Mouse (Mus musculus): ENCODE results near the gene Ppm1g. TPM values are rescaled to one million over a fixed set of nuclear protein-coding genes. Genes with fewer than 3 reads are reported as not detected.

The Ppm1g gene
- total and polyA plus RNA-seq, 3 experiments: 26.6 to 60.8 (median 51.1) TPM

GRCm38 (mm10) chr5:31204421-31204820 is 16.1 kb downstream of the Ppm1g start:
- Histone ChIP-seq H3K4me1 (ENCODE audit: control insufficient read depth, insufficient read depth, low read length) (peaks cover 1% of the 10 kb centered on the region; the same call in 1 of the 2 replicates), H3K9ac (ENCODE audit: low read depth, low read length) (no peak overlapping the region), H3K36me3 (ENCODE audit: control insufficient read depth, insufficient read depth, low read length) (no peaks in the 10 kb centered on the region), H3K27ac (no peak overlapping the region), H3K79me2 (replicated peaks; ENCODE audit: control insufficient read depth, insufficient read depth, low read length) (no peaks in the 10 kb centered on the region; the same call in 1 of the 2 replicates), H3K4me3 (no peak overlapping the region), H3K27me3 (ENCODE audit: control insufficient read depth, insufficient read depth, low read length) (no peaks in the 10 kb centered on the region)
- whole genome bisulfite sequencing: 90% methylated on average over 6 of the region's 6 CpGs
- TF ChIP-seq POLR2A (IDR thresholded peaks at IDR 0.05; ENCODE audit: insufficient read depth, low read depth, low read length): no peak
- no peak for TF ChIP-seq EP300 (IDR thresholded peaks at IDR 0.05; ENCODE audit: insufficient read depth, low read depth, low read length)
- no peak for TF ChIP-seq CTCF (IDR thresholded peaks at IDR 0.05)
- intact Hi-C loops (cut with DNase I): loop anchor here (10.0 kb wide), 1 partner anchor 250 kb away; the partner anchor contains the start of gene Zfp512
- no peak for DNase-seq

- no peaks in the 10 kb centered on the region for H3K27me3 ChIP-seq (ENCODE audit: control insufficient read depth, insufficient read depth, low read length)
- no peak overlapping the region for H3K9ac ChIP-seq (ENCODE audit: low read depth, low read length)
- H3K4me1 ChIP-seq (ENCODE audit: control insufficient read depth, insufficient read depth, low read length): peaks cover 1% of the 10 kb centered on the region; the same call in 1 of the 2 replicates
- no peak for DNase-seq
- WGBS: 93% methylated on average over 2 of the region's 2 CpGs
- H3K27ac ChIP-seq: no peak overlapping the region
- H3K36me3 ChIP-seq (ENCODE audit: control insufficient read depth, insufficient read depth, low read length): no peaks in the 10 kb centered on the region
- intact Hi-C loops (cut with DNase I): loop anchor here (2.0 to 10.0 kb wide), 3 partner anchors 17 to 251 kb away; partner anchors contain the start of genes Gtf3c2, Ppm1g and Zfp512
- H3K79me2 ChIP-seq (replicated peaks; ENCODE audit: control insufficient read depth, insufficient read depth, low read length): no peaks in the 10 kb centered on the region; the same call in 1 of the 2 replicates
- TF ChIP-seq CTCF (IDR thresholded peaks at IDR 0.05) (no peak), EP300 (IDR thresholded peaks at IDR 0.05; ENCODE audit: insufficient read depth, low read depth, low read length) (no peak), POLR2A (IDR thresholded peaks at IDR 0.05; ENCODE audit: insufficient read depth, low read depth, low read length) (no peak)
- H3K4me3 ChIP-seq: no peak overlapping the region
Measured at GRCm38 (mm10) chr5:31203866-31204265, 16.6 kb downstream of the Ppm1g start.

GRCm38 (mm10) chr5:31202933-31203332 is 17.6 kb downstream of the Ppm1g start:
- no peak for TF ChIP-seq CTCF (IDR thresholded peaks at IDR 0.05)
- TF ChIP-seq EP300 (IDR thresholded peaks at IDR 0.05; ENCODE audit: insufficient read depth, low read depth, low read length): no peak
- TF ChIP-seq POLR2A (IDR thresholded peaks at IDR 0.05; ENCODE audit: insufficient read depth, low read depth, low read length): no peak
- no peak for DNase-seq
- H3K4me3 ChIP-seq: no peak overlapping the region; the same call in 1 of the 2 replicates
- no peaks in the 10 kb centered on the region for H3K36me3 ChIP-seq (ENCODE audit: control insufficient read depth, insufficient read depth, low read length)
- peak overlapping the region; percentile 88; the same call in 1 of the 2 replicates for H3K27ac ChIP-seq
- H3K9ac ChIP-seq (ENCODE audit: low read depth, low read length): no peak overlapping the region
- 92% methylated on average over 7 of the region's 7 CpGs for WGBS
- peaks cover 1% of the 10 kb centered on the region; the same call in 1 of the 2 replicates for H3K4me1 ChIP-seq (ENCODE audit: control insufficient read depth, insufficient read depth, low read length)
- H3K79me2 ChIP-seq (replicated peaks; ENCODE audit: control insufficient read depth, insufficient read depth, low read length): no peaks in the 10 kb centered on the region; the same call in 1 of the 2 replicates
- intact Hi-C loops (cut with DNase I): loop anchor here (2.0 to 10.0 kb wide), 3 partner anchors 18 to 252 kb away; partner anchors contain the start of genes Gtf3c2, Ppm1g and Zfp512
- H3K27me3 ChIP-seq (ENCODE audit: control insufficient read depth, insufficient read depth, low read length): no peaks in the 10 kb centered on the region

GRCm38 (mm10) chr5:31201742-31202590 is 18.5 kb downstream of the Ppm1g start, which contains the start of gene Zfp513:
Gene Zfp513 (minus strand): TSS chr5:31202303.
- Histone ChIP-seq H3K79me2 (replicated peaks; ENCODE audit: control insufficient read depth, insufficient read depth, low read length) (no peaks in the 10 kb centered on the region; the same call in 1 of the 2 replicates), H3K27me3 (ENCODE audit: control insufficient read depth, insufficient read depth, low read length) (no peaks in the 10 kb centered on the region), H3K9ac (ENCODE audit: low read depth, low read length) (peak within 1 kb of the TSS; percentile 73), H3K36me3 (ENCODE audit: control insufficient read depth, insufficient read depth, low read length) (no peaks in the 10 kb centered on the region), H3K27ac (peak within 1 kb of the TSS; percentile 88), H3K4me3 (peak within 1 kb of the TSS; percentile 79), H3K4me1 (ENCODE audit: control insufficient read depth, insufficient read depth, low read length) (peaks cover 1% of the 10 kb centered on the region; the same call in 1 of the 2 replicates)
- 0 out of 2 replicates have a peak, but pooled peaks have one; percentile 7 for TF ChIP-seq CTCF (IDR thresholded peaks at IDR 0.05)
- peak; percentile 95 for TF ChIP-seq EP300 (IDR thresholded peaks at IDR 0.05; ENCODE audit: insufficient read depth, low read depth, low read length)
- TF ChIP-seq POLR2A (IDR thresholded peaks at IDR 0.05; ENCODE audit: insufficient read depth, low read depth, low read length): peak; percentile 95
- DNase-seq: peak; percentile 94 to 97
- intact Hi-C loops (cut with DNase I): loop anchor here (2.0 to 10.0 kb wide), 3 partner anchors 19 to 253 kb away; partner anchors contain the start of genes Gtf3c2, Ppm1g and Zfp512
- under 1% methylated on average over 53 of the region's 53 CpGs for WGBS

- Histone ChIP-seq H3K4me1 (ENCODE audit: control insufficient read depth, insufficient read depth, low read length) (peaks cover 1% of the 10 kb centered on the region; the same call in 1 of the 2 replicates), H3K4me3 (peak overlapping the region; percentile 79), H3K27ac (peak overlapping the region; percentile 87), H3K36me3 (ENCODE audit: control insufficient read depth, insufficient read depth, low read length) (no peaks in the 10 kb centered on the region), H3K9ac (ENCODE audit: low read depth, low read length) (peak overlapping the region; percentile 73), H3K79me2 (replicated peaks; ENCODE audit: control insufficient read depth, insufficient read depth, low read length) (no peaks in the 10 kb centered on the region; the same call in 1 of the 2 replicates), H3K27me3 (ENCODE audit: control insufficient read depth, insufficient read depth, low read length) (no peaks in the 10 kb centered on the region)
- TF ChIP-seq EP300 (IDR thresholded peaks at IDR 0.05; ENCODE audit: insufficient read depth, low read depth, low read length) (no peak), CTCF (IDR thresholded peaks at IDR 0.05) (no peak), POLR2A (IDR thresholded peaks at IDR 0.05; ENCODE audit: insufficient read depth, low read depth, low read length) (no peak)
- DNase-seq: no peak
- 9% methylated on average over 13 of the region's 13 CpGs for WGBS
- intact Hi-C loops (cut with DNase I): loop anchor here (10.0 kb wide), 1 partner anchor 254 kb away; the partner anchor contains the start of gene Zfp512
Measured at GRCm38 (mm10) chr5:31201042-31201741, 19.3 kb downstream of the Ppm1g start.

Data from heart, adult 2 months (tissue).